Mouse (Mus musculus): ENCODE measurements around the gene Crcp. TPM values are rescaled to one million over a fixed set of nuclear protein-coding genes. Genes with fewer than 3 reads are reported as not detected.

Gene Crcp
- polyA plus RNA-seq, 1 experiment: 44.8 TPM

GRCm38 (mm10) chr5:130052955-130053354, 23.9 kb downstream of the Crcp start:
- DNase-seq (ENCODE audit: extremely low spot score in 1 of 2, low spot score in 1 of 2): no peak

DNA sequence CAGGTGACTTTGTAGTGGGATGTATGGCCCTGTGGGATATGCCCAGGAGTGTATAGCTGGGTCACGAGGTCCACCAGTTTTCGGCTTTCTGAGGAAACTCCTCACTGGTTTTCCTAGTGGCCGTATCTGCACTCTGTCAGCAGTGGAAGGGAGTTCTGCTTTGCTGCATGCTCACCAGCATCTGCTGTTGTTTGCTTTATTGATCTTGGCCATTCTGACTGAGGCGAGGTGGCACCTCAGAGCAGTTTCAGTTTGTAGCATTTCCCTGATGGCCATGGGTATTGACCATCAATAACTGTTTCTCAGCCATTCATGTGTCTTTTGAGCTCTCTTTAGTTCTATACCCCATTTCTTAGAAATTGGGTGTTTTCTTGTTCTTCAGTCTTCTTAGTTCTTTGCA, 26.6 kb downstream of the Crcp start:
- DNase-seq (ENCODE audit: extremely low spot score in 1 of 2, low spot score in 1 of 2): no peak

- no peak for DNase-seq (ENCODE audit: extremely low spot score in 1 of 2, low spot score in 1 of 2)
These were observed 27.2 kb downstream of the Crcp start for GRCm38 (mm10) chr5:130056303-130056702.

GRCm38 (mm10) chr5:130059413-130060328, 30.6 kb downstream of the Crcp start:
- no peak for DNase-seq (ENCODE audit: extremely low spot score in 1 of 2, low spot score in 1 of 2)

GRCm38 (mm10) chr5:130060329-130060665, 31.2 kb downstream of the Crcp start:
- DNase-seq (ENCODE audit: extremely low spot score in 1 of 2, low spot score in 1 of 2): no peak

- DNase-seq (ENCODE audit: extremely low spot score in 1 of 2, low spot score in 1 of 2): no peak
These were observed 33.0 kb downstream of the Crcp start for GRCm38 (mm10) chr5:130062096-130062495.

GRCm38 (mm10) chr5:130063760-130064159, 34.7 kb downstream of the Crcp start:
- no peak for DNase-seq (ENCODE audit: extremely low spot score in 1 of 2, low spot score in 1 of 2)

DNA sequence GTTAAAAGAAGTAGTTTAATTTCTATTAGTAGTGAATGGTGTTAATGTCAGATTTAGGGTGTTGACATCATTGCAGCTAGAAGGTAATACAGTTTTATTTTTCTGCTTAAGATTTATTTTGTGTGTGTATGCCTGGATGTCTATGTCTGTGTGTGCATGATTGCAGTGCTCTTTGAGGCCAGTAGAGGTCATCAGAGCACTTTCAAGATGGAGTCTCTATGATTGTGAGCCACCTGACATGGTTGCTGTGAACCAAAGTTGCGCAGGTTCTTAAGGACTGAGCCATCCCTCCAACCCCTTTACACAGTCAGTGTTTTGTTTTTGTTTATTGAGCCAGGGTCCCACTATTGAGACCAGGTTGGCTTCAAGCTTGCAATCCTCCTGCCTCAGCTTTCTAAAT, 36.5 kb downstream of the Crcp start:
- DNase-seq (ENCODE audit: extremely low spot score in 1 of 2, low spot score in 1 of 2): no peak

DNA sequence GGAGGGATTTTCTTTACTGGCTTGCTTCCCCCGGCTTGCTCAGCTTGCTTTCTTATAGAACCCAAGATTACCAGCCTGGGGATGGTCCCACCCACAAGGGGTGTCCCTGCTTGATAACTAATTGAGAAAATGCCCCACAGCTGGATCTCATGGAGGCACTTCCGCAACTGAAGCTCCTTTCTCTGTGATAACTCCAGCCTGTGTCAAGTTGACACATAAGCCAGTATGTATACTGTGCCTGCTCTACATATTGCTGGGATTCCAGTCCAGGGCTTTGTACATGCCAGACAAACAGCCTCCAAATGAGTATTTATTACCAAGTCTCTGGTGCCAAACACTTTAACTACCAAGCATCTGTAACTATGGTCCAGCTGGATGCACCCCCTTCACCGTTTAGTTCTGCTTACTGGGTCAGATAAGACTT, 38.8 kb downstream of the Crcp start:
- no peak for DNase-seq (ENCODE audit: extremely low spot score in 1 of 2, low spot score in 1 of 2)

DNA sequence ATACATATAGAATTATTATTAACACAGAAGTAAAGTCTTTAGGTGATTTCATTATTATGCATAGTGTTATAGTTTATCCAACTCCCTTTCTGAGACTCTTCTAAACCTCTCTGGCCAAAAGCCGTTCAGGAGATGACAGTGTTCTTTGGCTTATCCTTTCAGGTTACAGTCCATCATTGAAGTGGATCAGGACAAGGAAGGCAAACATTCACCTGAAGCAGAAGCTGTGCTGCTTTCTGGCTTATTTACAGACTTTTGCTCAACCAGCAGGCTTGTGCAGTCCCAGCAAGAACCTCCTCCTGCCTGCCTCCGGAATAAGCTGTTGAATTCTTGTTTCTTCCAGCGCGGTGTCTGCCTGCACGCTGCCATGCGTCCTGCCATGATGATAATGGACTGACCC, 43.9 kb downstream of the Crcp start, which contains the start of gene Tpst1:
Tpst1 (plus strand) TSS at position 301 of the 400 bp plus-strand sequence.
- no peak for DNase-seq (ENCODE audit: extremely low spot score in 1 of 2, low spot score in 1 of 2)

GRCm38 (mm10) chr5:130074491-130074890, 45.4 kb downstream of the Crcp start:
- no peak for DNase-seq (ENCODE audit: extremely low spot score in 1 of 2, low spot score in 1 of 2)

DNA sequence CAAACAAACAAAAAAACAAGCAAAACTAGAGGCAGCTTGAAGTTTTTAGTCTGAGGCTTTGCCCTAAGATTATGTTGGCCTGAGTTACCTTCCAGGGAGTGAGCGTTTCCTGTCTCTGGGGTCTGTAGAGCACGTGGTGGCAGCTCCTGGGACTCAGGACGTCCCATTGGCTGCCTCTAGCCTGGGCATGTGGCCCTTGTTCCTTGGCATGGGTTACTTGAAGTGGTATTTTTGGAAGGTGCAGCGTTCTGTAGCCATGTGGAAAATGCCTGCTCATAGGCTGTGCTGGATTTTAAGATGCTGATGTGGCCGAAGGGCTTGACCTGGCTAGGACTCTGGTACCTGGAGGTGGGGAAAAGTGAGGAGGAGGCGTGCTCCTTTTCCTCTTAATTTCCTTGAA, 47.3 kb downstream of the Crcp start:
- DNase-seq (ENCODE audit: extremely low spot score in 1 of 2, low spot score in 1 of 2): no peak

GRCm38 (mm10) chr5:130078096-130078833, 49.2 kb downstream of the Crcp start:
- DNase-seq (ENCODE audit: extremely low spot score in 1 of 2, low spot score in 1 of 2): no peak

DNA sequence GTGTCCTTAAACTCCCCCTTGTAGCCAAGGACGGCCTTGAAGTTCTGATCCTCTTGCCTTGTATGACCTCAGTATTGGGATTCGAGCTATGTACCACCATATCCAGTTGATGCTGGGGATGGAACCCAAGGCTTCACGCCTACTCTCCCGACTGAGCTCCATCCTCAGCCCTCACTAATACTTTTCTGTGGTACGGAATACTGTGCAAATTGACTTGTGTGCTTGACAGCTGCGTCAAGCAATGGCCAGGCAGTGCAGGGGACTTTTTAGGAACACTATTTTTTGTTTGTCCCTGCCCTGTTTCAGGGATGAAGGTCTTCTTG, 49.7 kb downstream of the Crcp start:
- DNase-seq (ENCODE audit: extremely low spot score in 1 of 2, low spot score in 1 of 2): no peak

DNA sequence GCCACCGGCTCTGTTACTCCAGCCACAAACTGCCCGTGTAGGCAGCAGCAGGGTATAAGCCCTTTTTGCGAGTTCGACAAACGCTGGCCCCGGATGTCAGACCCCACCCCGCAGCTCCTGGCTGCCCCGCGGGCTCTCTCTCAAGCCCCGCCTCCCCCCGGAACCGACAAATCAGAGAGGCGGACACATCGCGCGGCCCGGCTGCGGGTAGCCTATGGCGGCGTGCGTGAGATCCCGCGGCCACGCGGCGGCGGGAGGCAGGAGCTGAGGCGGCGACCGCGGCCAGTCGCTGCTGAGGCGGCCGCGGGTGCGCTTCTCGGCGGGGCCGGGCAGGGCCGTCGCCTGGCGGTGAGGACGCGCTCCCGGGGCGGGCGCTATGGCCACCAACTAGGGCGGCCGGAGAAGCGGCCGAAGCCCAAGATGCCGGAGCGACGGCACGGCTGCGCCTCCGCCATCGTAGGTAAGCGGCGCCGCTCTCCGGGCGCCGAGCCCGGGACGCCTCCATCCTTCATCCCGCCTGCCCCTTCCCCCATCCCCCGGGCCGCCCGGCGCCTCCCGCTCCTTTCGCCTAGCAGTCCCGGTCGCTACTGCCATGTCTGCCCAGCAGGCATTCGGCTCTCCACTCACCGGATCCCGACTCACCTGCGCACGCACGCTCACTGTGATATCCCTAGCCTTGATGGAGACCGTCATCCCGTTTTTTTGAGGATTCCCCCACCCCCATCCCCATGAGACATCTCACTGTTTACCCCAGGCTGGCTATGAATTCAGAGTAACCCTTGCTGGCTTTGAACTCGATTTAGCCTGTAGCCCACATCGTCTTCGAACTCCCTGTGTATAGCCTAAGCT, 50.3 kb downstream of the Crcp start:
- peak; percentile 75 to 96 for DNase-seq (ENCODE audit: extremely low spot score in 1 of 2, low spot score in 1 of 2)

GRCm38 (mm10) chr5:130080051-130080681, 51.1 kb downstream of the Crcp start:
- DNase-seq (ENCODE audit: extremely low spot score in 1 of 2, low spot score in 1 of 2): no peak

DNA sequence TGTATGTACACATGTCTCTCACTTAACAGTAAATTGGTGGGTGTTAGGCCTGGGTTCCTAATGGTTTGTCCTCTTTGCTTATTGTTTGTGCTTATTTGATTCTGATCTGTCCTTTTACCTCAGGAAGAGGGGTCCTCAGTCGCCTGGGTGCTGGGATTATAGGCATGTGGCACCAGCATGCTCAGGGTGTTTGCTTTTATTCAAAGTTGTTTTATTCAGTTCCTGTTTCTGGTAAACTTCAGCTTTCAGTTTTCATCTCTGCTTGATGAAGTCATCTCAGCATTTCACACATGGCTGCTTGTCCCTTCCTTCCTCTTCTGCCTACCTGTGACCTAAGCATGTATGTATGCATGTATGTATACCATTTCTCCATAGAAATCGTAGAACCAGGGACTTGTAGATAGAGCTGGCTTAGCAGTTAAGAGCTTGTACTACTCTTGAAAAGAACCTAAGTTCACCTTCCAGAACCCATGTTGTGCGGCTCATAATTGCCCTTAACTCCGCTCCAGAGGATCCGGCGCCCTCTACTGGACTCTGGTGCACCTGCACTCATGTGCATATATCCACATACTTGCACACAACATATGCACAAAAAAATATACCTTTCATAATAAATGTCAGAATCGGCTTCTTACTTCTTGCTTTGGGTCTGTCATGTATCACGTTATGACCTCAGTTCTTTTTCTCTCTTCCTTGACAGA, 52.2 kb downstream of the Crcp start:
- no peak for DNase-seq (ENCODE audit: extremely low spot score in 1 of 2, low spot score in 1 of 2)

GRCm38 (mm10) chr5:130082431-130082830, 53.3 kb downstream of the Crcp start:
- no peak for DNase-seq (ENCODE audit: extremely low spot score in 1 of 2, low spot score in 1 of 2)

- no peak for DNase-seq (ENCODE audit: extremely low spot score in 1 of 2, low spot score in 1 of 2)
These were observed 55.2 kb downstream of the Crcp start for GRCm38 (mm10) chr5:130084271-130084670.

DNA sequence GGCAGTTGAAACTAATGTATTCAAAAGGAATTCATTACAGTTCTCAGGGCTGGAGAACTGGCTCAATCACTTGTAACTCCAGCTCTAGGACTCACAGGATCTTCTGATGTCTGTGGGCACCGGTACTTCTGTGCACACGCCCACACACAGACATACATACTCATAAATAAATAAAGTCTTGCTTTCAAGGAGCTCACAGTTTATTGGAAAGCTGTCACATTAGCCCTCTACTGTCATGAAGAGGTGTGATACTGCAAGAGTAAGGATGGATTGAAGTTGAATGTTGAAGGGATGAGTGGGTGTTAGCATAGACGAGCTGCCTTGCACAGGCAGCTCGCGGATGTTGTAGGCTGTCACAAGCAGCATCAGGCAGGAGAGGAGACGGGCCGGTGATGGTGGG, 58.9 kb downstream of the Crcp start:
- DNase-seq (ENCODE audit: extremely low spot score in 1 of 2, low spot score in 1 of 2): peak; percentile 52 to 60

All from frontal cortex, adult 2 months (tissue).